Mouse (Mus musculus) stomach, postnatal 0 days (tissue): ENCODE results near the gene Itih3.

ENCODE experiments used
- CTCF ChIP-seq: IDR thresholded peaks from 2 replicates; pipeline ENCODE4 v1.5.1; 2016; ENCODE audit warnings: antibody characterized with exemption, low read depth, mild to moderate bottlenecking, moderate library complexity
- EP300 ChIP-seq: optimal IDR thresholded peaks from 2 replicates; pipeline ENCODE3; 2016; ENCODE audit warnings: antibody characterized with exemption

GRCm38 (mm10) chr14:30943038-30943437 lies 19.5 kb upstream of the Itih3 start, which contains the start of gene Itih1:
- TF ChIP-seq CTCF (no peak), EP300 (no peak)
